Mouse (Mus musculus): ENCODE results near the gene Rps8. TPM values are rescaled to one million over a fixed set of nuclear protein-coding genes. Genes with fewer than 3 reads are reported as not detected.
A peak's percentile ranks its signal among the peaks of the same experiment; 100 is the strongest.
"Not testable (repeated sequence)": the region's sequence is repeated elsewhere in the genome, so short reads cannot be mapped to it uniquely, and the experiment has no call there.

The Rps8 gene
- 456 and 494 TPM in 2 replicates for polyA plus RNA-seq (2012; rRNA removed)

DNA sequence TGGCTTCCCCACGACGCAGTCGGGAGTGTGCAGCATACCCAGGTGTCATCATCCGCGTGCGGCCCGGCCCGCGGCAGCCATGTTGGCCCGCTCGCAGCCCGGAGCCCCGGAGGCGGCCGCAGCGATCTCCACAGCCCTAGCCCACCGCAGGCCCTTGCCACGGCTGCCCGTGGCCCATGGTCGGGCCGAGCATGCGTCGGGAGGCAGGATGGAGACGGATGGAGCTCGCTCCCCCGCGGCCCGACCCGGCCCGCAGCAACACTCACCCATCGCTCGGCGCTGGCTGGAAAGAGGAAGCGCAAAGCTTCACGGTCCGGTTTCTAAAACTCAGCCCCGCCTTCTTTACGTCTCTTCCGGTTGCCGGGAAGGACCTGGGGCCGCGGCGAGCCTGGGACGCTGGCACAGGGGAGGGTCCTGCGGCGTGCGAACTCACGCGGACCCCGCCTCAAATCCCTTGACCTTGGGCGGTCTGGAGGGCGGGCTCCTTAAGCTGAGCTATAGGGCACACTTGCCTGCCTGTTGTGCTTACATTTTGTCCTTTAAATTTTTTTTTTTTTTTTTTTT is at the start of gene Rps8:
Gene Rps8 (minus strand): TSS at position 452 of the 564 bp plus-strand sequence.
- TF ChIP-seq CTCF (IDR thresholded peaks at IDR 0.05; ENCODE audit: insufficient read depth, low read length) = no peak
- peak; percentile 93 for TF ChIP-seq POLR2A (IDR thresholded peaks at IDR 0.05; ENCODE audit: borderline replicate concordance, extremely low read depth, low read depth, low read length)
- H3K4me1 ChIP-seq (ENCODE audit: control insufficient read depth, insufficient read depth, low read length) = 0 out of 2 replicates have a peak, but pooled peaks cover 4% of the 10 kb centered on the region
- H3K4me3 ChIP-seq (replicated peaks; ENCODE audit: extremely low read depth, low read depth, low read length) = peak within 1 kb of the TSS; percentile 82
- DNase-seq = peak; percentile 86
- WGBS = under 1% methylated on average over 52 of the region's 52 CpGs

DNA sequence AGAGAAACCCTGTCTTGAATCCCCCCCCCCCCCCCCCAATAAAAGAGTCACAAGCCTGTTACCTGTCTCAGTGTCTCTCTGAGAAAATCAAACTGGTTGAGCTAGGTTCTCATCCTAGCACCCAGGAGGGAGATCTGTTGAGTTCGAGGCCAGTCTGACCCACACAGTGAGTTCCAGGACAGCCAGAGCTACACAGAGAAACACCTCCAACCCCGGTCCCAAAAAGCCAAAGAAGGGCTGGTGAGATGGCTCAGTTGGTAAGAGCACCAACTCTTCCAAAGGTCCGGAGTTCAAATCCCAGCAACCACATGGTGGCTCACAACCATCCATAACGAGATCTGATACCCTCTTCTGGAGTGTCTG is 46.9 kb upstream of the Rps8 start:
- no peak for TF ChIP-seq POLR2A (IDR thresholded peaks at IDR 0.05; ENCODE audit: borderline replicate concordance, extremely low read depth, low read depth, low read length)
- no peak for TF ChIP-seq CTCF (IDR thresholded peaks at IDR 0.05; ENCODE audit: insufficient read depth, low read length)
- H3K4me1 ChIP-seq (ENCODE audit: control insufficient read depth, insufficient read depth, low read length) = no peaks in the 10 kb centered on the region; the same call in 1 of the 2 replicates
- H3K4me3 ChIP-seq (replicated peaks; ENCODE audit: extremely low read depth, low read depth, low read length) = no peak overlapping the region
- 49% methylated on average over 4 of the region's 4 CpGs for WGBS
- no peak for DNase-seq

DNA sequence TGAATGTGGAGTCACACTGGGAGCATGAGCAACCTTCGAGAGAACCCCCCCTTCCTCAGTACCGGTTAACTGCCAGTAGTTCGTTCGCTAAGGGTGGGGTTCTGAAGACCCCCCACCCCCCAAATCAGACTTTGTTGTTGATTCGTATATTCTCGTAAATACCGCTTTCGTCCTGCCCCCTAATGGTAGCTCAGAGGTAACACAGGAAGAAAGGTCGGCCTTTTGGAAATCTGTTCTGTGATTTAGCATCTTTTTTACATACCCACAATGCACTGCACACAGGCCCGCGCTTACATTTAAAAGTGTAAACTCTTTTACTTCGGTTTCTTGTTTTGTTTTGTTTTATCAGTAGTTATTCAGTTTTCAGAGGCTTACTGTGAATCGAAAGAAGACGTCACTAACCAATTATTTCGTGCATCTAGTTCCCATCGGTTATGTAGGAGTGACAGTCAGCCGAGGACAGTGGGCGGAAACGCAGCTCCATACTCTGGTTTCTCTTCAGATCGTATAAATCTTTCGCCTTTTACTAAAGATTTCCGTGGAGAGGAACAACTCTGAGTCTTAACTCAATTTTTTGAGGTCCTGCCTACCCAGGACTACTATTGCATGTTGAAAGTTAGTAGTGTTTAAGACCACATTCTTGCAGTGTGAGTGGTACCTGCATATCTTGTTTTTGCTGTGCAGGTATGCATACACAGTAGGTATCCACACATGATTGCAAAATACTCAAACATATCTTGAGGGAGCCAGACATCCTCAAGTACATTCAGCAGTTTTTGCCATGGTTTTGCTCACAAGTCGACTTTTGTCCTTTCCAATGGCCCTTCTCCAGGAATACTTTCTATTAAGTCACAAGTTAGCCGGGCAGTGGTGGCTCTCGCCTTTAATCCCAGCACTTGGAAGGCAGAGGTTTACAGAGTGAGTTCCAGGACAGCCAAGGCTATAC is 46.3 kb upstream of the Rps8 start:
- Histone ChIP-seq H3K4me1 (ENCODE audit: control insufficient read depth, insufficient read depth, low read length) (no peaks in the 10 kb centered on the region; the same call in 1 of the 2 replicates), H3K4me3 (replicated peaks; ENCODE audit: extremely low read depth, low read depth, low read length) (peak overlapping the region; percentile 50)
- TF ChIP-seq CTCF (IDR thresholded peaks at IDR 0.05; ENCODE audit: insufficient read depth, low read length) (peak; percentile 11; the same call in 1 of the 2 replicates), POLR2A (IDR thresholded peaks at IDR 0.05; ENCODE audit: borderline replicate concordance, extremely low read depth, low read depth, low read length) (peak; percentile 57; the same call in 1 of the 2 replicates)
- DNase-seq = no peak
- under 1% methylated on average over 25 of the region's 25 CpGs for WGBS

DNA sequence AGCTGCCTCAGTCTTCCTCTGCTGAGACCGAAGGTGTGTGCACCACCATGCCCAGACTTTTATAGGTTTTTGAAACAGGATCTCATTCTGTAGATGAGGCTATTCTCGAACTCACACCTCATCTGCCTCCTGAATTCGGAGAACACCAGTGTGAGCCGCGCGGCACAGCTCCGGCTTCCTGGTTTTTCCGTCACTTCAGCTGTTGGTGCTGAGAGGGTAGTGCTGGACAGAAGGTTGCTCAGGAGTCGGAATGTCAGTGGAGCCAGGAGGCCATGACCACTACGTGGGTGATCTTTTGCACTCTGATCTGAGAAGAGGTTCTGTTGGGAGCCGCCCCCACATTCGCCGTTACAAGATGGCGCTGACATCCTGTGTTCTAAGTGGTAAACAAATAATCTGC is 35.8 kb upstream of the Rps8 start:
- no peak overlapping the region for H3K4me3 ChIP-seq (replicated peaks; ENCODE audit: extremely low read depth, low read depth, low read length)
- TF ChIP-seq POLR2A (IDR thresholded peaks at IDR 0.05; ENCODE audit: borderline replicate concordance, extremely low read depth, low read depth, low read length) (no peak), CTCF (IDR thresholded peaks at IDR 0.05; ENCODE audit: insufficient read depth, low read length) (no peak)
- H3K4me1 ChIP-seq (ENCODE audit: control insufficient read depth, insufficient read depth, low read length) = no peaks in the 10 kb centered on the region; the same call in 1 of the 2 replicates
- DNase-seq = no peak
- WGBS = 94% methylated on average over 14 of the region's 14 CpGs

DNA sequence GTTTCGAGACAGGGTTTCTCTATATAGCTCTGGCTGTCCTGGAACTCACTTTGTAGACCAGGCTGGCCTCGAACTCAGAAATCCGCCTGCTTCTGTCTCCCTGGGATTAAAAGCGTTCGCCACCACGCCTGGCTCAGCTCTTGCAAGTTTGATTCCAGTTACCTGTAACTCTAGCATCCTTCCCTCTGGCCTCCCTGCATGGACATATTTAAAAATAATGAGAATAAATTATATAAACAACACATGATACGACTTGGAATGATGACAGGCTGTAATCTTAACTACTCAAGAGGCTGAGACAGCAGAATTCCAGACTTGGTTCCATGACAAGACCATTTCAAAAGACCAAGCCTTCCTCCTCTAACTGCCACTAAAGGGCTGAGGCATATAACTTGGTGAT is 34.6 kb upstream of the Rps8 start:
- no peak for DNase-seq
- TF ChIP-seq POLR2A (IDR thresholded peaks at IDR 0.05; ENCODE audit: borderline replicate concordance, extremely low read depth, low read depth, low read length) = no peak
- no peak for TF ChIP-seq CTCF (IDR thresholded peaks at IDR 0.05; ENCODE audit: insufficient read depth, low read length)

DNA sequence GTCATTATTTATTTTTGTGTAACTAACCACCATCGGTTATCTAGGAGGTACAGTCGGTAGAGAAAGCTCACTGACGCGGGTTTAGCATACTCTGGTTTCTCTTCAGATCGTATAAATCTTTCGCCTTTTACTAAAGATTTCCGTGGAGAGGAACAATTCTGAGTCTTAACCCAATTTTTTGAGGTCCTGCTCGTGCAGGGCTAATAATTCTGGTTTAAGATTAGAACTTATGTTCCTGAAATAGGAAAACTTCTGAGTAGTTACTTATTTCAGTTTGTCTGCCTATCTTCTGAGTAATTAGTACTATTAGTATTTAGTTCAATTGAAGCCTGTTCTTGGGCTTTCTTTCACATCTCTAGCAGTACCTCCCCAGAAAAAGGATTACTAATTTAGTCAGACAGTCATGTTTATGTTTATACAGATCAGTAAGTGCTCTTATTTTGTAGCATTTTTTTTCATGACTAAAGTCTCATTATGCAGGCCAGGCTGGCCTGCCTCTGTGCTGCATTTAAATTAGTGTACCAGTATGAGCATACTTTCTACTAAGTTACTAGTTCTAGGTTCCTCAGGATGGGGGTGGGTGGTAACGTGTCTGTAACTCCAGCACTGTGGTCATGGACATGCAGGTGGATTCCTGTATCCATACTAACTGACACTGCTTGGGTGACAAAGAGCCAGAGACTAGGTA is 34.0 kb upstream of the Rps8 start:
- 1% methylated on average over 9 of the region's 9 CpGs for WGBS
- DNase-seq = no peak
- TF ChIP-seq CTCF (IDR thresholded peaks at IDR 0.05; ENCODE audit: insufficient read depth, low read length) = no peak
- peak; percentile 32; the same call in 1 of the 2 replicates for TF ChIP-seq POLR2A (IDR thresholded peaks at IDR 0.05; ENCODE audit: borderline replicate concordance, extremely low read depth, low read depth, low read length)
- Histone ChIP-seq H3K4me1 (ENCODE audit: control insufficient read depth, insufficient read depth, low read length) (no peaks in the 10 kb centered on the region; the same call in 1 of the 2 replicates), H3K4me3 (replicated peaks; ENCODE audit: extremely low read depth, low read depth, low read length) (peak overlapping the region; percentile 48)

More for the DNA sequence above, 34.6 kb upstream of the Rps8 start:
- no peaks in the 10 kb centered on the region; the same call in 1 of the 2 replicates for H3K4me1 ChIP-seq (ENCODE audit: control insufficient read depth, insufficient read depth, low read length)
- no peak overlapping the region for H3K4me3 ChIP-seq (replicated peaks; ENCODE audit: extremely low read depth, low read depth, low read length)
- WGBS = 61% methylated on average over 7 of the region's 7 CpGs

DNA sequence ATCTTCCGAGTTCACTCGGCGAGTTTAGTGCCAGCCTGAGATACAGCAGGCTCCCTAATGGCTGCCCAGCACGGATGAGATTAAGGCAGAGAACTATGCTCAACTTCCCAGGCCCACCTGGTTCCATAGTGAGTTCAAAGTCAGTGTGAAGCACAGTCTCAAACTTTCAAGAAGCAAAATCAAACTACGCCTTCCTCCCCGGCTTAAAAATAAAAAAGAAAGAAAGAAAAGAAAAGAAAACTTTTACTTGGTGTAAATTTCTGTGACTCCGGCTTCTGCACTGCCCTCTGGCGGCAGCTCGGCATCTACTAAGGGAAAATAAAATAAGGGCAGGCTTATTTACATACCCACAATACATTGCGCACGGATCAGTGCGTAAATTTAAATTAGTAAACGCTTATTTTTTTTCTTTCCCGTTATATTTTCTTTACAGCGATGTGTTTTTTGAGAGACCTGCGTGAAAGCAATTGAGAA is 33.4 kb upstream of the Rps8 start:
- WGBS = under 1% methylated on average over 16 of the region's 16 CpGs
- no peaks in the 10 kb centered on the region; the same call in 1 of the 2 replicates for H3K4me1 ChIP-seq (ENCODE audit: control insufficient read depth, insufficient read depth, low read length)
- TF ChIP-seq POLR2A (IDR thresholded peaks at IDR 0.05; ENCODE audit: borderline replicate concordance, extremely low read depth, low read depth, low read length) (no peak), CTCF (IDR thresholded peaks at IDR 0.05; ENCODE audit: insufficient read depth, low read length) (peak; percentile 74)
- peak; percentile 83 for DNase-seq
- H3K4me3 ChIP-seq (replicated peaks; ENCODE audit: extremely low read depth, low read depth, low read length) = peak overlapping the region; percentile 56

DNA sequence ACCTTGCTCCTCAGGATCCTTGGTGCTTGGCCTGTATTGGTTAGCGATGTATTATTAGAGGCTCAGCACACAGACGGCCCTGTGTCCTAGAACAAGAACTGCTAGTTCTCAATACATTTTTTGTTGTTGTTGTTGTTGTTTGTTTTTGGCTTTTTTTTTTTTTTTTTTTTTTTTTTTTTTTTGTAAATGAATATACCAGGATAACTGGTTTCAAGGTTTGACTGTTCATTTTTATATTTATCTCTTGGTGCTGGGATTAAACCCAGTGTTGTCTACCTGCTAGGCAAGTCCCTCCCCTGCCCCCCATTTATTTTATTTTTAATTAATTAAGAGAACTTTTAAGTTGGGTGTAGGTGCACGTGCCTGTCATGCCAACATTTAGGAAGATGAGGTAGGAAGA is 32.9 kb upstream of the Rps8 start:
- no peak for TF ChIP-seq POLR2A (IDR thresholded peaks at IDR 0.05; ENCODE audit: borderline replicate concordance, extremely low read depth, low read depth, low read length)
- peak overlapping the region; percentile 56 for H3K4me3 ChIP-seq (replicated peaks; ENCODE audit: extremely low read depth, low read depth, low read length)
- H3K4me1 ChIP-seq (ENCODE audit: control insufficient read depth, insufficient read depth, low read length) = no peaks in the 10 kb centered on the region; the same call in 1 of the 2 replicates
- no peak for DNase-seq
- WGBS = 47% methylated on average over 3 of the region's 3 CpGs

DNA sequence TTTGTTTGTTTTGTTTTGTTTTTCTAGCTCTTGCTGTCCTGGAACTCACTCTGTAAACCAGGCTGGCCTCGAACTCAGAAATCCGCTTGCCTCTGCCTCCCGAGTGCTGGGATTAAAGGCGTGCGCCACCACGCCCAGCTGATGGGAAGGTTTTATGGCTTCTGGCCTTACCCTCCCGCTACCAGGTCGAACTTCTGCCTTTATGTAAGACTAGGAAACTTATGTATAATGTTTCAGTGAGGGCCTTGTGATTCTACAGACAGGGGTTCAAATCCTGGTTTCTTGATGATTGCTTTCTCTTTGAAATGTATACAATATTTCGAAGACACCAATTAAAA is 26.7 kb upstream of the Rps8 start:
- DNase-seq; H3K4me1 ChIP-seq (ENCODE audit: control insufficient read depth, insufficient read depth, low read length): not testable (repeated sequence)
- 13% methylated on average over 9 of the region's 9 CpGs for WGBS
- H3K4me3 ChIP-seq (replicated peaks; ENCODE audit: extremely low read depth, low read depth, low read length) = peak overlapping the region; percentile 79
